Mouse (Mus musculus) lung, postnatal 0 days (tissue): ENCODE results near the gene Utp4. TPM values are rescaled to one million over a fixed set of nuclear protein-coding genes. Genes with fewer than 3 reads are reported as not detected.

ENCODE experiments used
- ATAC-seq: fragments of 200-750 bp; cut with Nextera tagmentation; 2 replicates; pipeline ENCODE4 v1.8.0; 2017; ENCODE audit warnings: moderate library complexity
- DNase-seq: peaks from one replicate; pipeline ENCODE4 v3.0.0-alpha.2; 2016; ENCODE audit warnings: low spot score
- H3K27ac ChIP-seq: fragments of 300-500 bp; sonication (generic); 2 replicates; pipeline ENCODE4 v1.5.1; 2014; ENCODE audit warnings: antibody characterized with exemption, mild to moderate bottlenecking, low read length, mixed read lengths
- H3K27me3 ChIP-seq: fragments of 300-500 bp; sonication (generic); replicated peaks from 2 replicates; pipeline ENCODE4 v1.6.1; 2014; ENCODE audit warnings: low read length, mixed read lengths; ENCODE audit not compliant: insufficient read depth
- H3K36me3 ChIP-seq: fragments of 300-500 bp; sonication (generic); 2 replicates; pipeline ENCODE4 v1.6.1; 2014; ENCODE audit warnings: low read length, mixed read lengths; ENCODE audit not compliant: insufficient read depth
- H3K4me1 ChIP-seq: fragments of 300-500 bp; sonication (generic); 2 replicates; pipeline ENCODE4 v1.6.1; 2014; ENCODE audit warnings: antibody characterized with exemption, low read depth, low read length, mixed read lengths; ENCODE audit not compliant: insufficient read depth
- H3K4me2 ChIP-seq: fragments of 300-500 bp; sonication (generic); replicated peaks from 2 replicates; pipeline ENCODE4 v1.6.1; 2014; ENCODE audit warnings: low read depth, mild to moderate bottlenecking, low read length, moderate library complexity, mixed read lengths
- H3K4me3 ChIP-seq: fragments of 300-500 bp; sonication (generic); 2 replicates; pipeline ENCODE4 v1.5.1; 2014; ENCODE audit warnings: low read depth, low read length
- H3K9ac ChIP-seq: fragments of 300-500 bp; sonication (generic); replicated peaks from 2 replicates; pipeline ENCODE4 v1.6.1; 2014; ENCODE audit warnings: low read depth, mild to moderate bottlenecking
- H3K9me3 ChIP-seq: fragments of 300-500 bp; sonication (generic); 2 replicates; pipeline ENCODE4 v1.6.1; 2016; ENCODE audit warnings: low read length, mixed read lengths
- CTCF ChIP-seq: IDR thresholded peaks from 2 replicates; pipeline ENCODE4 v1.5.1; 2016; ENCODE audit warnings: antibody characterized with exemption, mild to moderate bottlenecking
- EP300 ChIP-seq: IDR thresholded peaks from 2 replicates; pipeline ENCODE4 v1.6.1; 2016; ENCODE audit warnings: antibody characterized with exemption, mild to moderate bottlenecking, control low read depth
- WGBS: fragments of 180-500 bp; shearing (Covaris S2); extraction: QIAGEN DNeasy Blood & Tissue Kit; methylation state at CpG from one replicate; pipeline ENCODE4 v1.1.7; 2014; 5-methylcytosine and 5-hydroxymethylcytosine counted together
- polyA plus RNA-seq: library from polyadenylated mRNA; unstranded; fragments of >200 nt; fragmentation: Nextera tagmentation; extraction: Ambion mirVana; gene quantifications from 2 replicates; pipeline ENCODE4 v1.2.1, GENCODE M21; 2015

Gene Utp4
- polyA plus RNA-seq, 1 experiment from 2014 or later: 26.7 TPM

DNA sequence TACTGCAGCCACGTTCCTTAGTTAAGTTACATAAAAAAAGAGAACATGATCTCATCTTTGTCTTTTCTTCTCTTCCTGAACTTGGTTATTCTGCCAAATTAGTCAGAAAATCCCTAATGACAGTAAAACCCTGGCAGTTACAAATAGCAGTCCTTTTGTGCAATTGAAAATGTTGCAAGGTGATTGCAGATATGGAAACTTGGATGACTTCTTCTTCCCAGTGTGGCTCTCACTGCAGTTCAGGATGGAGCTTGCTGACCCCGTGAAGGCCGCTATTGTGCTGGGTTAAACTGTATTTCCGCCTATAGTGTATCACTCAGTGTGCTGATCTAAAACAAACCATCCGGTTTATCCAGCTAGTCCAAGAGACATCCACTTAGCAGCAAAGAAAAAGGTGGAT is 78.5 kb downstream of the Utp4 start:
- no peaks in the 10 kb centered on the region for H3K9me3 ChIP-seq
- no peak overlapping the region for H3K4me3 ChIP-seq
- H3K4me1 ChIP-seq: peaks cover 9% of the 10 kb centered on the region; the same call in 1 of the 2 replicates
- WGBS: 37% methylated on average over 5 of the region's 5 CpGs
- ATAC-seq (0 out of 2 replicates have a peak, but pooled peaks have one; percentile 21), DNase-seq (peak; percentile 44)
- H3K9ac ChIP-seq: no peak overlapping the region
- H3K27me3 ChIP-seq: no peaks in the 10 kb centered on the region
- no peak overlapping the region for H3K27ac ChIP-seq
- no peak overlapping the region for H3K4me2 ChIP-seq
- H3K36me3 ChIP-seq: no peaks in the 10 kb centered on the region
- TF ChIP-seq EP300 (0 out of 2 replicates have a peak, but pooled peaks have one; percentile 16), CTCF (no peak)

Other genes starting within 250 kb of the Utp4 start
- 3.5 and 3.7 TPM in 2 replicates for gene Tango6, start 210.6 kb upstream of the Utp4 start, polyA plus RNA-seq
- gene Has3, start 23.4 kb upstream of the Utp4 start, polyA plus RNA-seq: 0.13 and 0.32 TPM in 2 replicates
- gene Sntb2, start 42.1 kb downstream of the Utp4 start, polyA plus RNA-seq: 13.4 and 16.3 TPM in 2 replicates
- gene Vps4a, start 137.6 kb downstream of the Utp4 start, polyA plus RNA-seq: 59.0 and 59.6 TPM in 2 replicates
- 26.7 and 27.3 TPM in 2 replicates for gene Pdf, start 155.0 kb downstream of the Utp4 start, polyA plus RNA-seq
- gene Cog8, start 163.1 kb downstream of the Utp4 start, polyA plus RNA-seq: 24.3 and 25.9 TPM in 2 replicates
- gene Nip7, start 163.2 kb downstream of the Utp4 start, polyA plus RNA-seq: 33.5 and 37.3 TPM in 2 replicates
- gene Tmed6, start 172.0 kb downstream of the Utp4 start, polyA plus RNA-seq: 2.3 and 2.4 TPM in 2 replicates
- 13.1 and 13.2 TPM in 2 replicates for gene Terf2, start 202.9 kb downstream of the Utp4 start, polyA plus RNA-seq